Mouse (Mus musculus): ENCODE data around the gene Hydin.
A peak's percentile ranks its signal among the peaks of the same experiment; 100 is the strongest.
"Not testable (repeated sequence)": the region's sequence is repeated elsewhere in the genome, so short reads cannot be mapped to it uniquely, and the experiment has no call there.

The Hydin gene

GRCm38 (mm10) chr8:110525229-110525628 lies 258.5 kb downstream of the Hydin start:
- DNase-seq (ENCODE audit: low spot score) = no peak

GRCm38 (mm10) chr8:110530008-110530762 lies 263.4 kb downstream of the Hydin start:
- no peak for DNase-seq (ENCODE audit: low spot score)

GRCm38 (mm10) chr8:110533781-110534180 lies 267.0 kb downstream of the Hydin start:
- no peak for DNase-seq (ENCODE audit: low spot score)

- DNase-seq (ENCODE audit: low spot score) = no peak
These were observed 271.1 kb downstream of the Hydin start for GRCm38 (mm10) chr8:110537849-110538248.

GRCm38 (mm10) chr8:110550343-110550742 lies 283.6 kb downstream of the Hydin start:
- DNase-seq (ENCODE audit: low spot score) = no peak

- not testable (repeated sequence) for DNase-seq (ENCODE audit: low spot score)
These were observed 285.3 kb downstream of the Hydin start for GRCm38 (mm10) chr8:110552111-110552510.

GRCm38 (mm10) chr8:110592641-110593040 lies 325.9 kb downstream of the Hydin start:
- no peak for DNase-seq (ENCODE audit: low spot score)

- no peak for DNase-seq (ENCODE audit: low spot score)
These were observed 327.4 kb downstream of the Hydin start for GRCm38 (mm10) chr8:110594164-110594563.

- no peak for DNase-seq (ENCODE audit: low spot score)
These were observed 337.8 kb downstream of the Hydin start for GRCm38 (mm10) chr8:110604556-110604955.

GRCm38 (mm10) chr8:110605401-110606015 lies 338.7 kb downstream of the Hydin start:
- no peak for DNase-seq (ENCODE audit: low spot score)

- DNase-seq (ENCODE audit: low spot score) = no peak
These were observed 349.0 kb downstream of the Hydin start for GRCm38 (mm10) chr8:110615730-110616129.

- no peak for DNase-seq (ENCODE audit: low spot score)
These were observed 351.1 kb downstream of the Hydin start for GRCm38 (mm10) chr8:110617801-110618358.

GRCm38 (mm10) chr8:110618391-110619207 lies 351.8 kb downstream of the Hydin start, which contains the start of gene Vac14:
TSS of gene Vac14 (plus strand) at chr8:110618585.
- peak; percentile 96 for DNase-seq (ENCODE audit: low spot score)

GRCm38 (mm10) chr8:110619208-110619574 lies 352.4 kb downstream of the Hydin start:
- DNase-seq (ENCODE audit: low spot score) = no peak

GRCm38 (mm10) chr8:110619919-110620318 lies 353.1 kb downstream of the Hydin start:
- DNase-seq (ENCODE audit: low spot score) = no peak

- no peak for DNase-seq (ENCODE audit: low spot score)
These were observed 359.7 kb downstream of the Hydin start for GRCm38 (mm10) chr8:110626431-110626830.

- DNase-seq (ENCODE audit: low spot score) = no peak
These were observed 362.7 kb downstream of the Hydin start for GRCm38 (mm10) chr8:110629245-110630063.

- DNase-seq (ENCODE audit: low spot score) = no peak
These were observed 363.3 kb downstream of the Hydin start for GRCm38 (mm10) chr8:110630079-110630478.

- peak; percentile 42 for DNase-seq (ENCODE audit: low spot score)
These were observed 363.8 kb downstream of the Hydin start for GRCm38 (mm10) chr8:110630571-110631071.

GRCm38 (mm10) chr8:110631201-110631600 lies 364.4 kb downstream of the Hydin start:
- DNase-seq (ENCODE audit: low spot score) = no peak

- no peak for DNase-seq (ENCODE audit: low spot score)
These were observed 367.0 kb downstream of the Hydin start for GRCm38 (mm10) chr8:110633814-110634213.
